Mouse (Mus musculus): ENCODE results near the gene Spata31d1c. TPM values are rescaled to one million over a fixed set of nuclear protein-coding genes. Genes with fewer than 3 reads are reported as not detected.

The Spata31d1c gene
- polyA plus RNA-seq (2017; shearing (Covaris generic)): not detected

DNA sequence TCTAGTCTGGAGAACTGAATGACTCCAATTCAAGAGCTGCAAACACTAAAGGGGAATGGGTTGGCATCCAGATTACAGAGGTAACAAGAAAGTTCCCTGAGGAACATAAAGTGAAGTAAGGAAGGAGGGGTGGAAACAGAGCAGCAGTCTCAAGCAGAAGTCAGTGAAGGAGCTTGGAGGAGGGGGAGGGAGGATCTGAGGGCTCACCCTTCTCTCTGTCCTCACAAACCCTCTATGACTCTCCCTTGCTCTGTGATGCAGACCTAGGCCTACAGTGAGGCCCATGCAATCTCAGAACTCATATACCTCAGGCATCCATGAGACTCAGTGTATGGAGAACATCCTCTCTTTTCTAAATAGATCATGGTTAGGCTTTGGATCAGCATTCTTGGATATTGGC lies at the start of gene Spata31d1c:
Gene Spata31d1c (plus strand): TSS at position 301 of the 400 bp plus-strand sequence.

DNA sequence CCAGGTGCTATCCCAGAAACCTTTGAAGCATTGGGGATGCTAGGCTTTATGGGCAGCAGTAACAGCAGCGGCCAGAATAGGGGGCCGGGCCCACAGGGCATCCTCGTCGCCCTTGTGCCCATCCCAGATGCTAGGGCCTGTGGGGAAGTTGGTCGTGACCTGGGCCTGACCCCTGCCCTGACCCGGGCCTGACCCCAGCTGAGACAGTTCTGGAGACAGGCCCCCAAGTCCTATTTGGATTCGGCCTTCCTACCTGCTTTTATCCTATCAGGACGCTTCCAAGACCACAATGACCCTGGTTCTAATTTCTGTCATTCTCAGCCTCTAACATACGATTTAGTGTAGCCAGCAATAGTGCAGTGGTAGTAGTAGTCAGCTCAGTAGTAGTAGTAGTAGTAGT lies 19.8 kb downstream of the Spata31d1c start, which contains the start of gene Prss47:
Gene Prss47 (minus strand): TSS at position 101 of the 400 bp plus-strand sequence.

Other genes starting within 250 kb of the Spata31d1c start
- gene Cntnap3, start 129.1 kb upstream of the Spata31d1c start, polyA plus RNA-seq (2017; shearing (Covaris generic)): under 1 TPM in 1 of 2 experiments, not detected in 1; 0.40 TPM
- gene Spata31, start 115.7 kb upstream of the Spata31d1c start, polyA plus RNA-seq (2017; shearing (Covaris generic)): under 1 TPM; 0.05 to 0.82 TPM
- not detected for gene Prss47, start 19.7 kb downstream of the Spata31d1c start, polyA plus RNA-seq (2017; shearing (Covaris generic))
- 10 to 100 TPM; 61.9 to 82.8 TPM for gene Mfsd14b, start 79.9 kb downstream of the Spata31d1c start, polyA plus RNA-seq (2017; shearing (Covaris generic))
- not detected for gene Olfr465-ps1, start 105.0 kb downstream of the Spata31d1c start, polyA plus RNA-seq (2017; shearing (Covaris generic))
- gene Olfr466, start 117.2 kb downstream of the Spata31d1c start, polyA plus RNA-seq (2017; shearing (Covaris generic)): 1 to 10 TPM in 1 of 2 experiments, under 1 TPM in 1; 0.34 to 1.6 TPM
- gene Nlrp4f, start 172.9 kb downstream of the Spata31d1c start, polyA plus RNA-seq (2017; shearing (Covaris generic)): not detected
- under 1 TPM in 1 of 2 experiments, not detected in 1; 0.32 TPM for gene Gm10775, start 226.5 kb downstream of the Spata31d1c start, polyA plus RNA-seq (2017; shearing (Covaris generic))
- 10 to 100 TPM; 14.1 to 14.9 TPM for gene Zfp369, start 245.8 kb downstream of the Spata31d1c start, polyA plus RNA-seq (2017; shearing (Covaris generic))